Mouse (Mus musculus) bone marrow, adult 2 months (tissue): ENCODE results near the gene Zfp644.

Experiments used
- CTCF ChIP-seq: fragments of 200-500 bp; IDR thresholded peaks from 2 replicates; pipeline ENCODE4 v1.5.1; 2011; ENCODE audit warnings: low read length, control low read depth; ENCODE audit not compliant: control insufficient read depth, insufficient read depth
- POLR2A ChIP-seq: fragments of 200-500 bp; IDR thresholded peaks from 2 replicates; pipeline ENCODE4 v1.6.1; 2011; ENCODE audit warnings: low read depth, mild to moderate bottlenecking, control low read depth, low read length, borderline replicate concordance; ENCODE audit not compliant: control insufficient read depth

DNA sequence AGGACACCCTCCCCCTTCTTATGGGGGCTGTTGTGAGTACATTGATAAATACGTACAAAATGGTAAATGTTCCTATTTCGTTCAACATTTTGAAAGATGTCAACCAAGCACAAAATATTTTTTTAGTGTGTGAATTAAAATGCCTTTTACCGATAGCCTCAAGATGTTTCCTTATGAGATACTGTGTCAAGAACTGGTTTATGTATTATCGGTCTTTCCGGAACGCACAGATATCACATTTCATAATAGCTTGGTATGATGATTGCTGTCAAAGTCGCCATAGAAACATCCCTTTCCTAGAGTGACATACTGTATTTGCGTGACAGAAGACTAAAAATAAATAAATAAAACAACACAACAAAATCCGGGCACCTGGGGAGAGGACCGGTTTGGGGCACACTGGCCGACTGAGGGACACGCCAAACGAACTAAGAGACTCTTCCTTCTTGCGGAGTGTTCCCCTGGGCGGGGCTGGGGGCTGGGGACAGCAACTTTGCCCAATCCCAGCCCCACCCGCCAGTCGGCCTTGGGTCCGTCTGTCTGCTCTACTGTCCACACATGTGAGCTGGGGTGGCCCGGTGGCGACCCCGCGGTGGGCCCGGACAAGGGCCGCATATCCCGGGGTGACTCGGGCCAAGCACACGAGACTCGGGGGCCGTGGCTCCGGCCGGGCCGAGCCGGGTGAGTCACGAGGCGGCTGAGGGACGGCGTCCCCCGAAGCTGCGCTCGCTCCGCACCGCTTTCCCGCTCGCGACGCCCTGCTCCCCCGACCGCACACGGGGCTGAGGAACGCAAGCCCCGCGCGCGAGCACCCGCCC, 123.1 kb downstream of the Zfp644 start:
- TF ChIP-seq POLR2A (no peak), CTCF (no peak)
